Mouse (Mus musculus): ENCODE measurements around the gene Zfhx3. TPM values are rescaled to one million over a fixed set of nuclear protein-coding genes. Genes with fewer than 3 reads are reported as not detected.

Zfhx3 gene
- polyA plus RNA-seq, 1 experiment: 17.1 TPM

- Histone ChIP-seq H3K4me1 (ENCODE audit: control insufficient read depth, insufficient read depth, low read length) (peaks cover 13% of the 10 kb centered on the region), H3K4me3 (ENCODE audit: insufficient read depth, low read length) (no peak overlapping the region; the same call in 1 of the 2 replicates), H3K27ac (ENCODE audit: insufficient read depth, low read depth, low read length) (peak overlapping the region; percentile 32)
- TF ChIP-seq POLR2A (IDR thresholded peaks at IDR 0.05; ENCODE audit: borderline replicate concordance, low read depth, low read length) (no peak), CTCF (IDR thresholded peaks at IDR 0.05; ENCODE audit: low read depth, low read length) (no peak)
Observed at GRCm38 (mm10) chr8:108910843-108911242, 968.4 kb downstream of the Zfhx3 start.

GRCm38 (mm10) chr8:108911511-108911910, 969.1 kb downstream of the Zfhx3 start:
- TF ChIP-seq CTCF (IDR thresholded peaks at IDR 0.05; ENCODE audit: low read depth, low read length): peak; percentile 89
- no peak for TF ChIP-seq POLR2A (IDR thresholded peaks at IDR 0.05; ENCODE audit: borderline replicate concordance, low read depth, low read length)
- no peak overlapping the region for H3K4me3 ChIP-seq (ENCODE audit: insufficient read depth, low read length)
- peaks cover 13% of the 10 kb centered on the region for H3K4me1 ChIP-seq (ENCODE audit: control insufficient read depth, insufficient read depth, low read length)
- no peak overlapping the region for H3K27ac ChIP-seq (ENCODE audit: insufficient read depth, low read depth, low read length)

- Histone ChIP-seq H3K4me3 (ENCODE audit: insufficient read depth, low read length) (no peak overlapping the region), H3K27ac (ENCODE audit: insufficient read depth, low read depth, low read length) (no peak overlapping the region), H3K4me1 (ENCODE audit: control insufficient read depth, insufficient read depth, low read length) (peaks cover 13% of the 10 kb centered on the region)
- TF ChIP-seq CTCF (IDR thresholded peaks at IDR 0.05; ENCODE audit: low read depth, low read length) (no peak), POLR2A (IDR thresholded peaks at IDR 0.05; ENCODE audit: borderline replicate concordance, low read depth, low read length) (no peak)
Observed at GRCm38 (mm10) chr8:108912998-108913397, 970.6 kb downstream of the Zfhx3 start.

GRCm38 (mm10) chr8:108915425-108915824, 973.0 kb downstream of the Zfhx3 start:
- no peak overlapping the region for H3K4me3 ChIP-seq (ENCODE audit: insufficient read depth, low read length)
- TF ChIP-seq CTCF (IDR thresholded peaks at IDR 0.05; ENCODE audit: low read depth, low read length) (no peak), POLR2A (IDR thresholded peaks at IDR 0.05; ENCODE audit: borderline replicate concordance, low read depth, low read length) (no peak)
- no peak overlapping the region for H3K27ac ChIP-seq (ENCODE audit: insufficient read depth, low read depth, low read length)
- peaks cover 11% of the 10 kb centered on the region for H3K4me1 ChIP-seq (ENCODE audit: control insufficient read depth, insufficient read depth, low read length)

- H3K4me1 ChIP-seq (ENCODE audit: control insufficient read depth, insufficient read depth, low read length): peaks cover 7% of the 10 kb centered on the region
- no peak overlapping the region for H3K4me3 ChIP-seq (ENCODE audit: insufficient read depth, low read length)
- no peak overlapping the region for H3K27ac ChIP-seq (ENCODE audit: insufficient read depth, low read depth, low read length)
- TF ChIP-seq CTCF (IDR thresholded peaks at IDR 0.05; ENCODE audit: low read depth, low read length) (no peak), POLR2A (IDR thresholded peaks at IDR 0.05; ENCODE audit: borderline replicate concordance, low read depth, low read length) (no peak)
Observed at GRCm38 (mm10) chr8:108915876-108916275, 973.4 kb downstream of the Zfhx3 start.

GRCm38 (mm10) chr8:108920151-108920550, 977.7 kb downstream of the Zfhx3 start:
- Histone ChIP-seq H3K4me3 (ENCODE audit: insufficient read depth, low read length) (no peak overlapping the region), H3K27ac (ENCODE audit: insufficient read depth, low read depth, low read length) (no peak overlapping the region), H3K4me1 (ENCODE audit: control insufficient read depth, insufficient read depth, low read length) (peaks cover 4% of the 10 kb centered on the region)
- TF ChIP-seq POLR2A (IDR thresholded peaks at IDR 0.05; ENCODE audit: borderline replicate concordance, low read depth, low read length): no peak
- no peak for TF ChIP-seq CTCF (IDR thresholded peaks at IDR 0.05; ENCODE audit: low read depth, low read length)

- Histone ChIP-seq H3K4me3 (ENCODE audit: insufficient read depth, low read length) (no peak overlapping the region), H3K27ac (ENCODE audit: insufficient read depth, low read depth, low read length) (no peak overlapping the region)
- TF ChIP-seq POLR2A (IDR thresholded peaks at IDR 0.05; ENCODE audit: borderline replicate concordance, low read depth, low read length) (no peak), CTCF (IDR thresholded peaks at IDR 0.05; ENCODE audit: low read depth, low read length) (no peak)
Observed at GRCm38 (mm10) chr8:108923161-108923560, 980.7 kb downstream of the Zfhx3 start.

GRCm38 (mm10) chr8:108924526-108924925, 982.1 kb downstream of the Zfhx3 start:
- Histone ChIP-seq H3K4me3 (ENCODE audit: insufficient read depth, low read length) (no peak overlapping the region), H3K27ac (ENCODE audit: insufficient read depth, low read depth, low read length) (no peak overlapping the region), H3K4me1 (ENCODE audit: control insufficient read depth, insufficient read depth, low read length) (no peaks in the 10 kb centered on the region)
- TF ChIP-seq POLR2A (IDR thresholded peaks at IDR 0.05; ENCODE audit: borderline replicate concordance, low read depth, low read length) (no peak), CTCF (IDR thresholded peaks at IDR 0.05; ENCODE audit: low read depth, low read length) (no peak)

More at GRCm38 (mm10) chr8:108923161-108923560, 980.7 kb downstream of the Zfhx3 start:
- H3K4me1 ChIP-seq (ENCODE audit: control insufficient read depth, insufficient read depth, low read length): no peaks in the 10 kb centered on the region

- H3K27ac ChIP-seq (ENCODE audit: insufficient read depth, low read depth, low read length): no peak overlapping the region
- no peaks in the 10 kb centered on the region for H3K4me1 ChIP-seq (ENCODE audit: control insufficient read depth, insufficient read depth, low read length)
- TF ChIP-seq POLR2A (IDR thresholded peaks at IDR 0.05; ENCODE audit: borderline replicate concordance, low read depth, low read length) (no peak), CTCF (IDR thresholded peaks at IDR 0.05; ENCODE audit: low read depth, low read length) (no peak)
- no peak overlapping the region for H3K4me3 ChIP-seq (ENCODE audit: insufficient read depth, low read length)
Observed at GRCm38 (mm10) chr8:108926106-108926505, 983.7 kb downstream of the Zfhx3 start.

GRCm38 (mm10) chr8:108930635-108931034, 988.2 kb downstream of the Zfhx3 start:
- H3K27ac ChIP-seq (ENCODE audit: insufficient read depth, low read depth, low read length): no peak overlapping the region
- H3K4me3 ChIP-seq (ENCODE audit: insufficient read depth, low read length): no peak overlapping the region
- TF ChIP-seq CTCF (IDR thresholded peaks at IDR 0.05; ENCODE audit: low read depth, low read length): no peak
- no peak for TF ChIP-seq POLR2A (IDR thresholded peaks at IDR 0.05; ENCODE audit: borderline replicate concordance, low read depth, low read length)
- no peaks in the 10 kb centered on the region for H3K4me1 ChIP-seq (ENCODE audit: control insufficient read depth, insufficient read depth, low read length)

- Histone ChIP-seq H3K4me1 (ENCODE audit: control insufficient read depth, insufficient read depth, low read length) (no peaks in the 10 kb centered on the region), H3K4me3 (ENCODE audit: insufficient read depth, low read length) (no peak overlapping the region), H3K27ac (ENCODE audit: insufficient read depth, low read depth, low read length) (no peak overlapping the region)
- no peak for TF ChIP-seq POLR2A (IDR thresholded peaks at IDR 0.05; ENCODE audit: borderline replicate concordance, low read depth, low read length)
- TF ChIP-seq CTCF (IDR thresholded peaks at IDR 0.05; ENCODE audit: low read depth, low read length): no peak
Observed at GRCm38 (mm10) chr8:108931837-108932236, 989.4 kb downstream of the Zfhx3 start.
